Mouse (Mus musculus) hindbrain, postnatal 0 days (tissue): ENCODE results near the gene Tet2. TPM values are rescaled to one million over a fixed set of nuclear protein-coding genes. Genes with fewer than 3 reads are reported as not detected.

Experiments used
- ATAC-seq: fragments of 200-750 bp; cut with Nextera tagmentation; 2 replicates; pipeline ENCODE4 v1.8.0; 2017; ENCODE audit warnings: mild to moderate bottlenecking, moderate TSS enrichment, moderate library complexity
- DNase-seq: peaks from one replicate; pipeline ENCODE4 v3.0.0-alpha.2; 2015; ENCODE audit warnings: low spot score
- H3K27ac ChIP-seq: fragments of 300-500 bp; sonication (generic); 2 replicates; pipeline ENCODE4 v1.5.1; 2014; ENCODE audit warnings: mild to moderate bottlenecking
- H3K27me3 ChIP-seq: fragments of 300-500 bp; sonication (generic); 2 replicates; pipeline ENCODE4 v1.6.1; 2014; ENCODE audit warnings: low read length, mixed read lengths; ENCODE audit not compliant: insufficient read depth
- H3K36me3 ChIP-seq: fragments of 300-500 bp; sonication (generic); 2 replicates; pipeline ENCODE4 v1.6.1; 2014; ENCODE audit warnings: low read length, mixed read lengths; ENCODE audit not compliant: insufficient read depth
- H3K4me1 ChIP-seq: fragments of 300-500 bp; sonication (generic); 2 replicates; pipeline ENCODE4 v1.6.1; 2014; ENCODE audit warnings: antibody characterized with exemption, low read length, mixed read lengths; ENCODE audit not compliant: insufficient read depth
- H3K4me2 ChIP-seq: fragments of 300-500 bp; sonication (generic); 2 replicates; pipeline ENCODE4 v1.6.1; 2014; ENCODE audit warnings: low read depth, mild to moderate bottlenecking, low read length, moderate library complexity, mixed read lengths
- H3K4me3 ChIP-seq: fragments of 300-500 bp; sonication (generic); 2 replicates; pipeline ENCODE4 v1.5.1; 2014; ENCODE audit warnings: low read length
- H3K9ac ChIP-seq: fragments of 300-500 bp; sonication (generic); replicated peaks from 2 replicates; pipeline ENCODE4 v1.6.1; 2014; ENCODE audit warnings: mild to moderate bottlenecking, low read length, moderate library complexity, mixed read lengths
- H3K9me3 ChIP-seq: fragments of 300-500 bp; sonication (generic); 2 replicates; pipeline ENCODE4 v1.6.1; 2016; ENCODE audit warnings: low read length, mixed read lengths
- CTCF ChIP-seq: IDR thresholded peaks from 2 replicates; pipeline ENCODE4 v1.5.1; 2016; ENCODE audit warnings: antibody characterized with exemption, control low read depth, low read depth
- WGBS: fragments of 180-500 bp; shearing (Covaris S2); extraction: QIAGEN DNeasy Blood & Tissue Kit; methylation state at CpG from one replicate; pipeline ENCODE4 v1.1.7; 2014; 5-methylcytosine and 5-hydroxymethylcytosine counted together
- polyA plus RNA-seq: library from polyadenylated mRNA; unstranded; fragments of >200 nt; fragmentation: Nextera tagmentation; extraction: Ambion mirVana; gene quantifications from 2 replicates; pipeline ENCODE4 v1.2.1, GENCODE M21; 2015
- total RNA-seq: library from RNA; depleted of rRNA; stranded (reverse); fragments of >200 nt; gene quantifications from 2 replicates; pipeline ENCODE4 v1.2.3, GENCODE M21; 2014

The Tet2 gene
- total and polyA plus RNA-seq, 2 experiments from 2014 or later, result 17.7 to 26.9 TPM

DNA sequence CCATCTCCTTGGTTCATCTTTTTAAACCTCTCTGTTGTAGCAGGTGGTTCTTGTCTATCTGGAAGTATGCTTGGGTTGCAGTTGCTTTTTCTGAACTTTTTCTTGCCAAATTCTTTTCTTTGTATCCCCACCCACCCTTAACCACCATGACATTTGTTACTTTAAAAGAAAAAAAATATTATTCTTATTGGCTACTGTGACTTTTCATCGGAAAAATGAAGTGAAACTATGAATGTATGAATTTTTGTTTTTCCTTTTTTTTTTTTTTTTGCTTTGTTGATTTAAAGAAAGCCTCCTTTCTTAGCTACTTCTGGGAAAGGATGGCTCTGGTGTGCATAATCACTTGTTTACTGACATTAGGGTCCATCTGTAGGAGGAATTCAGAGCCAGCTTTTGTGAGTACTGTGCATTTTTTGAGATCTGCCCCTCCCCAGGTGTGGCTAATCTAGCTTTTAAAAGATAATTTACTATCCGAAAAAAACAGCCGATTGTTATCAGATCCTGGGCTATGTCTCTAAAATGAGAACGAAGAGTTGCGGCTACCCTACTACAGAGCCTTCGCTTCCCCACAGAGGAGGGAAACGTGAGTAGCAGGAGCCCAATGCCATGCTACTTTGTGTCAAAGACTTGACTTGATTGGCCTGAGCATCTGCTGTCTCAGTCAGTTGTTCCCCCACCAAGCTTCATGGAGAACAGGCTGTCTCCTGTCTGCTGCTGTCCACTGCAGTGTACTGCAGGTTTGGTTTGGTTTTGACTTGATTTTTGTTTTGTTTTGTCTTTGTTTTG, 4.6 kb upstream of the Tet2 start:
- Histone ChIP-seq H3K4me3 (no peak overlapping the region), H3K9me3 (no peaks in the 10 kb centered on the region), H3K27me3 (no peaks in the 10 kb centered on the region), H3K27ac (no peak overlapping the region), H3K9ac (no peak overlapping the region), H3K4me2 (no peak overlapping the region), H3K36me3 (no peaks in the 10 kb centered on the region), H3K4me1 (no peaks in the 10 kb centered on the region)
- WGBS, result 65% methylated on average over 7 of the region's 7 CpGs
- no peak for TF ChIP-seq CTCF
- DNase-seq (no peak), ATAC-seq (no peak)

DNA sequence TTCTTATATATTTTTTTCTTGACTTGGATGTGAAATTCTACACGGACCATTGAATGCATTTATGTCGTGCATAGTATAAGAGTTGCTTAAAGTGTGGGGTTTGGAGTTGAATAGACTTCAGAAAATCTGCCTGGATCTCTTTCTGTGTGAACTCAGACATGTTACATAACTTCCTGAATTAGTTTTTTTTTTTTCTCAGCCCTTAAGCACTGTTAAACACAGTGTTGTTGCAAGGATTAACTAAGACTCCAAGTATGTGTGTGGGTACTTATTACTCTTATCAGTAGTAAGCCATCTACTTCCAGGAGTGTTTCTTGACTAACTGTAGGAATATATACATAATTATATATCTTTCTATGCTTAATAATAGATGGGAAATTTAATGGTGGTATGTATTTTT, 3.7 kb upstream of the Tet2 start:
- no peak overlapping the region for H3K27ac ChIP-seq
- no peaks in the 10 kb centered on the region for H3K4me1 ChIP-seq
- no peak overlapping the region for H3K4me2 ChIP-seq
- DNase-seq (no peak), ATAC-seq (no peak)
- TF ChIP-seq CTCF, result no peak
- H3K36me3 ChIP-seq, result no peaks in the 10 kb centered on the region
- H3K4me3 ChIP-seq, result no peak overlapping the region
- H3K27me3 ChIP-seq, result no peaks in the 10 kb centered on the region
- no peak overlapping the region for H3K9ac ChIP-seq
- no peaks in the 10 kb centered on the region for H3K9me3 ChIP-seq
- WGBS, result 89% methylated on average over 2 of the region's 2 CpGs

DNA sequence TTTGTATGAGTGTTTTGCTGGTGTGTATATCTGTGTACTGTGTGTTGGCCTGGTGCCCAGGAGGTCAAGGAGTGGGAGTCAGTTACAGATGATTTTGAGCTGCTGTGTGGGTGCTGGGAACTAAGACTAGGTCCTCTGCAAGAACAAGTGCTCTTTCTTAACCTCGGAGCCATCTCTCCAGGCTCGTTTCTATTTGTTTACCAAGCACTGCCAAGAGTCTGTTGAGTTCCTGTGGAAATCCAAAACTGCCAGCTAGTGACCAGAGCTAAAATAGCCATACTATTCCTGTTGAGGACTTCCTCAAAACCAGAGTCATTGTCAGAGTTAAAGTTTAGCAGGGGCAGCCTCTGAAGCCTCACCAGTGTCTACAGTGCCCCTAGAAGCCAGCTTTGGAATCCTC, 1.9 kb upstream of the Tet2 start:
- no peak overlapping the region for H3K9ac ChIP-seq
- H3K4me3 ChIP-seq, result no peak overlapping the region
- H3K4me1 ChIP-seq, result no peaks in the 10 kb centered on the region
- no peak for ATAC-seq
- DNase-seq, result no peak
- no peak for TF ChIP-seq CTCF
- no peaks in the 10 kb centered on the region for H3K36me3 ChIP-seq
- H3K9me3 ChIP-seq, result no peaks in the 10 kb centered on the region
- WGBS, result 76% methylated on average over 2 of the region's 2 CpGs
- no peak overlapping the region for H3K27ac ChIP-seq
- H3K4me2 ChIP-seq, result no peak overlapping the region
- H3K27me3 ChIP-seq, result no peaks in the 10 kb centered on the region

DNA sequence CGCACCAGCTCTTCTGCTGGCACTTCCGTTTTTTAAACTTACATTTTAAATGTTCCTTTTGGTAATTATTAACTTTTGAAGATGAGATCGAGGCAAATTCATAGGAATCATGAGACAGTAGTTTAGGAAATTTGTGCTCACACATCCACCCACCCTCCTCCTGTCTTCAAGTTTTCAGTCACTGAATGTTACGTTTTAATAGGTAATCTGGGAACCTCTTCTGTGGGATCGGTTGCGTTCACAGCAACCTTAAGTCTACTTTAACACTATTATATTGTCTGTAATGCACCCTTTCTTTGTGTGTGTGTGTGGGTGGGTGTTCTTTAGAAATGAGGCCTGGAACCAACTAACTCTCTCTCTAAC, 346 bp upstream of the Tet2 start:
- WGBS, result 13% methylated on average over 6 of the region's 6 CpGs
- H3K4me3 ChIP-seq, result peak overlapping the region; percentile 83
- no peak overlapping the region; the same call in 1 of the 2 replicates for H3K27ac ChIP-seq
- H3K9ac ChIP-seq, result 0 out of 2 replicates have a peak overlapping the region, but pooled peaks have one; percentile 72
- no peaks in the 10 kb centered on the region for H3K4me1 ChIP-seq
- TF ChIP-seq CTCF, result no peak
- peak overlapping the region; percentile 81 for H3K4me2 ChIP-seq
- H3K9me3 ChIP-seq, result no peaks in the 10 kb centered on the region
- no peaks in the 10 kb centered on the region for H3K36me3 ChIP-seq
- no peaks in the 10 kb centered on the region for H3K27me3 ChIP-seq
- DNase-seq (no peak), ATAC-seq (no peak)

DNA sequence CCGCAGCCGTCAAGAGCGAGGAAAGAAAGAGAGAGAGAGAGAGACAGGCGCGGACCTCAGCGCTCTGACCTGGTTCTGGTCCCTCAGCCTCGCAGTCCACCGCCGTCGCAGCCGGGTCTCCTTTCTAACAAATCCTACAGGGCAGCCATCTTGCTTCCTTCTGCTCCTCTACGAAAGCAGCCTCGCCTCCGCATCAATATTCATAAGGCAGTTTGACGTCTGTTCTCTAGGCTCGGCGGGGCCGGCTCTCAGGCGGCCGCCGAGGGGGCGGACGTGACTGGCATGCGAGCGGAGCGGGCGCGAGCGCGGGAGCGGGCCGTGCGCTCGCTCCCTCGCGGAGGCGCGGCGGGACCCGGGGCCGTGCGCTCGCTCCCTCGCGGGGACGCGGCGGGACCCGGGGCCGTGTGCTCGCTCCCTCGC, 798 bp downstream of the Tet2 start:
- no peaks in the 10 kb centered on the region for H3K27me3 ChIP-seq
- WGBS, result 4% methylated on average over 49 of the region's 52 CpGs
- no peaks in the 10 kb centered on the region for H3K9me3 ChIP-seq
- H3K4me3 ChIP-seq, result peak overlapping the region; percentile 83
- H3K4me2 ChIP-seq, result peak overlapping the region; percentile 81
- H3K27ac ChIP-seq, result peak overlapping the region; percentile 89
- peak overlapping the region; percentile 72 for H3K9ac ChIP-seq
- TF ChIP-seq CTCF, result no peak
- H3K4me1 ChIP-seq, result no peaks in the 10 kb centered on the region
- ATAC-seq (peak; percentile 96), DNase-seq (peak; percentile 97)
- no peaks in the 10 kb centered on the region for H3K36me3 ChIP-seq

DNA sequence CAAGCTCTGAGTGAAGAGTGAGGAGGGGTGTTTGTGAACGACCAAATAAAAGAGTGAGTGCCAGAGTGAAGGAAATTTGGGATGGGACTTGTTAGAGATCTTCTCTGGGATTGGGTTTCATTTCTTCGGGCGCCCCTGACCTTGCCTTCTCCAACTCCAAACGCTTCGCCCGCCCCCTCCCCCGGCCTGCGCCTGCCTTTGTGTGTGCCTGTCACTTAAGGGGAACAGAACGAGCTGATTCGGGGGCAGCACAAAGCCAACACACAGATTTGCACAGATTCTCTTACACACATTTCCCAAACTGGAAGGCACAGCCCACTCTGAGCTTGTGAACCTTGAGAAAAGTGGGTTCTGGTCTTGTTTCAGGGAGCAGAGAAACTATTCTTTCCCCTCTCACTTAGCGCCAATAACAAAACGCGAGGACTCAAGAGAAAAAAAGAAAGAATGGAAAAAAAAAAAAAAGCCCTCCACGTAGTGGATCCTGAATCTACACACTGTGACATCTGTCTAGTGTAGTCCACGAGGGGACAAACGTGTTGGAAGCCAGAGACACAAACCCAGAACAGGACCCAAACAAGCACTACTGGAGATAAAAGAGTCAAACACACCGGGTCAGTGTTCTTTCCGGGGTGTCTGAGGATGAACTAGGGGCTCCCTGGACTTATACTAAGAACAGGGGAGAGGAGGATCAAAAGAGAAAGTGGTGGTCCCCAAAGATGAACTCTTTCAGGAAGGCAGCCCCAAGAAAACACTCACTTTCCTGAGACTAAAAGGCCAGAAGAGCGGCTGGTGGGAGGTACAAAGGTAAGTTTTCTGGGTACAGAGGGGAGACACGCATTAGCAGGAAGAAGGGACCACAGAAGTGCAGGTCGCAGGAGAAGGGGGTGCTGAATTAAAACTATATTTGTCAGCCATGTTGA, 1.6 kb downstream of the Tet2 start:
- Histone ChIP-seq H3K36me3 (no peaks in the 10 kb centered on the region), H3K27me3 (no peaks in the 10 kb centered on the region), H3K4me3 (peak overlapping the region; percentile 83), H3K27ac (peak overlapping the region; percentile 89), H3K9ac (peak overlapping the region; percentile 72), H3K4me2 (peak overlapping the region; percentile 81), H3K4me1 (no peaks in the 10 kb centered on the region), H3K9me3 (no peaks in the 10 kb centered on the region)
- under 1% methylated on average over 21 of the region's 21 CpGs for whole genome bisulfite sequencing
- no peak for TF ChIP-seq CTCF
- peak; percentile 63 for DNase-seq
- no peak for ATAC-seq
